Mouse (Mus musculus) mouse embryonic stem cell (cell line): ENCODE results near the gene Oprm1.

ENCODE experiments used
- in situ Hi-C, 2 experiments: fragments of 300-500 bp; cut with MboI; formaldehyde crosslinking; loops; 1 replicate in 1 of 2; 3 replicates in 1 of 2; pipeline ENCODE4 v1.14.3; 2019 to 2020; ENCODE audit warnings: low sequenced_read_pairs in 2 of 2, low pct_unique_long_range_greater_than_20kb in 1 of 2, mixed read lengths in 1 of 2; ENCODE audit not compliant: unreplicated experiment in 1 of 2

Oprm1 gene

DNA sequence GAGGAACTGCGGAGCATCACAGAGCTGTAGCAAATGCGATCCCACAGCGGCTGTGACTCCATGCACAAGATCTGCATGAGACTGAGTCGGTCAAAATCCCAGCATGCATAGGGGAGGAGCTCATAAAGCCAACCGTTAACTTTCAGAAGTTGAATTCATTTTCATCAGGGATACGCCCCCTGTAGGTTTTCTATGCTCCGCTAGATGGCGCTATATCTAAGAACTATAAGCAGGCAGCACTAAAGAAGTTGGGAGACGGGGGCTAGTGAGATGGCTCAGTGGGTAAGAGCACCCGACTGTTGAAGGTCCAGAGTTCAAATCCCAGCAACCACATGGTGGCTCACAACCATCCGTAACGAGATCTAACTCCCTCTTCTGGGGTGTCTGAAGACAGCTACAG, 310.3 kb downstream of the Oprm1 start:
- in situ Hi-C loops: no loop called here

- in situ Hi-C loops: no loop called here
These were observed 310.8 kb downstream of the Oprm1 start for GRCm38 (mm10) chr10:7069090-7069489.

DNA sequence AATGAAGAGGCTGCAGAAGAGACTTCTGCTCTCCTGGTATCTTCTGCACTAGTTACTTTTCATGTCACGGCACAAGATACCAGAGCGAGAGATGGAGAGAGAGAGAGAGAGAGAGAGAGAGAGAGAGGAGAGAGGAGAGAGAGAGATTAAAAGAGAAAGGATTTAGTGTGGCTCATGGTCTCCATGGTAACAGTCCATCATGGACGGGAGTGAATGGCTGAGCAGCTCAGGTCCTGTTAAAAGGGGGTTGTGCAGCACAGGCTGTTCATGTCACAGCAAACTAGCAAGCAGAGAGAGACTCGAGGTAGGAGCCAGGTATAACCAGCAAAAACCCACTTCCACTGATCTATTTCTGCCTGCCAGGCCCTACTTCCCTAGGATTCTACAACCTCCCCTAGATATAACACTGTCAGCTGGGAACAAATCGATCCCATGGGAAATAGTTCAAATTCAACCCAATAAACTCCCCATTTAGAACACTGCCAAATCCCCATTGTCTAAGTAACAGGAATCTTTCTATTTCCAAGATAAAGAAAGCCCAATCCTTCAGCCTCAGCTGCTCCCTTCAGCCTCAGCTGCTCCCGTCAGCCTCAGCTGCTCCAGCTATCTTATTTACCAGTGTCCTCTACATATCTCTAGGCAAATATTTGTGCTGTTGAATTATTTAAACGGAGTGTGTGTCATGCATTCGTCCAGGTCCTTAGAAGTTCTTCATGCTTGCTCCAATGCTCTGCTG, 312.0 kb downstream of the Oprm1 start:
- in situ Hi-C loops: no loop called here

- in situ Hi-C loops: no loop called here
These were observed 312.6 kb downstream of the Oprm1 start for GRCm38 (mm10) chr10:7070924-7071323.

- in situ Hi-C loops: no loop called here
These were observed 315.9 kb downstream of the Oprm1 start for GRCm38 (mm10) chr10:7074231-7074630.

DNA sequence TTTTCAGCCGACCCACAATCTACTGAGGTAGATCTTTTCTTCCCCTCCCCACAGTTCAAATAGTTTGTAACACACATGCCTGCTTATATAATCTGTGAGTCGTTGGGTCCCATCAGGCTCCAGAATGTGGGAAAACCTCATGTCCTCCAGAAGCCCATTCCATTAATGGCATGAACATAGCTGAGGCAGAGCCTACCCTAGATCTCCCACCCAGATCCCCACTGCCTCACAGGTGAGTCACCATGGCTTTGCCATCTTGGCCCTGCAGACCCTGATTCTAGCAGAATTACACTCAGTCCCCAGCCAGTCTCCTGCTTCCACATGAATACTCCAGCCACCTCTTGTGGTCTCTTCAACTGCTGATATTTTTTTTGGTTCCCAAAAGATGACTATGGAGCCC, 317.4 kb downstream of the Oprm1 start:
- in situ Hi-C loops: no loop called here

DNA sequence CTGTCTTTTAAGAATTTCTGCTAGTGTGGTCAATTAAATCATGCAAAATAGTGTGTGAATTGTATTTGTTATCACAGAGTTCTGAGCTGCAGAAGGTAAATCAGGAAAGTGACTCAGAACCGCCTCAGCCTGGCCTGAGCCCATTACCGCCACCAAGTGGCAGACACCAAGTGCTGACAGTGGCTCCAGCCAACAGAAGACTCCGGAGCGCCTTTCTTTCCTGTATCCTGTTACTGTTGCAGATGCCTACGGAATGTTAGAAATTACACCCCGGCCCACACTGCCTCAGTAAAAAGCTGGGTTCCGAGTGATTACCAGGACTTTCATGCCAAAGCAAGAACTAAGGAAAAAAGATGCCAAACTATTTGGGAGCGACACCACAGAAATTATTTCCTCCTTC, 317.9 kb downstream of the Oprm1 start:
- in situ Hi-C loops: no loop called here

DNA sequence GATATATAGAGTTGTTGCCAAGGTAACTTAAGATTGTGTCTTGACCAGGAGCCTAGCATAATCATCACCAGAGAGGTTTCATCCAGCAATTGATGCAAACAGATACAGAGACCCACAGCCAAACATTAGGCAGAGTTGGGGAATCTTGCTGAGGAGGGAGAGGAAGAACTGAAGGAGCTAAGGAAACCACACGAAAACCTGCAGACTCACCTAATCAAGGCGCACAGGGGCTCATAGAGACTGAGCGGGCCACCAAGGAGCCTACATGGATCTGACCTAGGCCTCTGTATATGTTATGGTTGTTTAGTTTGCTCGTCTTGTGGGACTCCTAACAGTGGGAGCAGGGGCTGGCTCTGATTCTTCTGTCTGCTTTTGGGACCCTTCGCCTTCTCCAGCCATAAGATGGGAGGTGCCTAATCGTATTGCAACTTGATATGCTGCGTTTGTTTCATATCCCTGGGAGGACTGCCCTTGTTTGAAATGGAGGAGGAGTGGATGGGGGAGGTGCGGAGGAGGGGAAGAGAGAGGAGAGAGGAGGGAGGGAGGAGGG, 318.4 kb downstream of the Oprm1 start:
- in situ Hi-C loops: no loop called here

- in situ Hi-C loops: no loop called here
These were observed 319.1 kb downstream of the Oprm1 start for GRCm38 (mm10) chr10:7077389-7077808.

- in situ Hi-C loops: no loop called here
These were observed 319.7 kb downstream of the Oprm1 start for GRCm38 (mm10) chr10:7077971-7078370.
